Mouse (Mus musculus): Measurements from ENCODE around the gene Dao. TPM values are rescaled to one million over a fixed set of nuclear protein-coding genes. Genes with fewer than 3 reads are reported as not detected.
A peak's percentile ranks its signal among the peaks of the same experiment; 100 is the strongest.

The Dao gene
- polyA plus RNA-seq, 1 experiment from 2014 or later: not detected

DNA sequence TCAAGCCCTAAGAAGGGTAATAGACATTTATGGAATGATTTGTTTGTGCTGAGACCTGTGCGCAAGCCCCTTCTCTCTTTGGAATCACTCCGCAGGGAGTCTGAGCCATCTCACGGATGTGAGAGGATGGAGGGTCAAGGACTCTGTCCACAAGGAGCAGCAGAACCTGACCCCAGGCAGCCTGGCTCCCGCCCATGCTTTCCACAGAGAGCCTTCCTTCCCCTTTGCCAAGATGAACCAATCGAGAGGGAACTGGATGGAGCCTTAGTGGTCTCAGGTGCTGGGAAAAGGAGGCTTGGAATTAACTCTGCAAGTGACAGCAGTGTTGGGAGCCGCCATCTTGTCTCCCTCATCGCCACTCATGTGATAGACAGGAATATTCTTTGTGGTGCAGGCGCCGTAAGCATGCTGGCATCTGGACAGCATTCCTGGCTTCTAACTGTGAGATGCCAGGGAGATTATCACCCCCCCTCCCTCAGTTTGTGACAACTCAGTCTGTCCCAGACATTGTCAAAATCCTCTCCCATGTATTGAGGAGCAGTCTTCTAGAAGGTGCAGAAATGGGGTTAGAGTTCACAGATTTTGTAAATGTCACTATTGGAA is 53.7 kb downstream of the Dao start:
- H3K4me1 ChIP-seq: 0 out of 2 replicates have a peak, but pooled peaks cover 2% of the 10 kb centered on the region
- H3K27me3 ChIP-seq: no peaks in the 10 kb centered on the region
- no peak overlapping the region for H3K9ac ChIP-seq
- no peak for ATAC-seq
- no peak overlapping the region for H3K4me2 ChIP-seq
- no peak overlapping the region for H3K27ac ChIP-seq
- 74% methylated on average over 9 of the region's 9 CpGs for WGBS
- no peaks in the 10 kb centered on the region for H3K9me3 ChIP-seq (replicated peaks)
- H3K4me3 ChIP-seq: no peak overlapping the region
- H3K36me3 ChIP-seq (ENCODE audit: poor library complexity, severe bottlenecking): peaks cover 40% of the 10 kb centered on the region

- H3K4me2 ChIP-seq: no peak overlapping the region
- no peak overlapping the region for H3K27ac ChIP-seq
- H3K4me3 ChIP-seq: no peak overlapping the region
- H3K36me3 ChIP-seq (ENCODE audit: poor library complexity, severe bottlenecking): peaks cover 35% of the 10 kb centered on the region
- no peak overlapping the region for H3K9ac ChIP-seq
- no peaks in the 10 kb centered on the region for H3K4me1 ChIP-seq
- ATAC-seq: no peak
- WGBS: 53% methylated on average over 7 of the region's 7 CpGs
- H3K9me3 ChIP-seq (replicated peaks): no peaks in the 10 kb centered on the region
- H3K27me3 ChIP-seq: no peaks in the 10 kb centered on the region
Observed at GRCm38 (mm10) chr5:114061675-114062074, 58.2 kb downstream of the Dao start.

- Histone ChIP-seq H3K9ac (no peak overlapping the region), H3K9me3 (replicated peaks) (no peaks in the 10 kb centered on the region), H3K4me2 (no peak overlapping the region), H3K4me1 (no peaks in the 10 kb centered on the region), H3K27me3 (no peaks in the 10 kb centered on the region), H3K36me3 (ENCODE audit: poor library complexity, severe bottlenecking) (peaks cover 28% of the 10 kb centered on the region), H3K4me3 (no peak overlapping the region), H3K27ac (no peak overlapping the region)
- peak; percentile 45; the same call in 1 of the 2 replicates for ATAC-seq
- WGBS: 59% methylated on average over 4 of the region's 4 CpGs
Observed at GRCm38 (mm10) chr5:114063958-114064357, 60.5 kb downstream of the Dao start.

- no peaks in the 10 kb centered on the region for H3K9me3 ChIP-seq (replicated peaks)
- peaks cover 19% of the 10 kb centered on the region for H3K36me3 ChIP-seq (ENCODE audit: poor library complexity, severe bottlenecking)
- H3K4me1 ChIP-seq: no peaks in the 10 kb centered on the region
- no peak within 1 kb of the TSS for H3K9ac ChIP-seq
- no peak for ATAC-seq
- WGBS: 94% methylated on average over 6 of the region's 6 CpGs
- no peak within 1 kb of the TSS for H3K4me2 ChIP-seq
- H3K27me3 ChIP-seq: no peaks in the 10 kb centered on the region
- no peak within 1 kb of the TSS for H3K27ac ChIP-seq
- H3K4me3 ChIP-seq: no peak within 1 kb of the TSS
Observed at GRCm38 (mm10) chr5:114065161-114065560, 61.7 kb downstream of the Dao start, which contains the start of gene Usp30. TSS of gene Usp30 (plus strand) at chr5:114065461.

DNA sequence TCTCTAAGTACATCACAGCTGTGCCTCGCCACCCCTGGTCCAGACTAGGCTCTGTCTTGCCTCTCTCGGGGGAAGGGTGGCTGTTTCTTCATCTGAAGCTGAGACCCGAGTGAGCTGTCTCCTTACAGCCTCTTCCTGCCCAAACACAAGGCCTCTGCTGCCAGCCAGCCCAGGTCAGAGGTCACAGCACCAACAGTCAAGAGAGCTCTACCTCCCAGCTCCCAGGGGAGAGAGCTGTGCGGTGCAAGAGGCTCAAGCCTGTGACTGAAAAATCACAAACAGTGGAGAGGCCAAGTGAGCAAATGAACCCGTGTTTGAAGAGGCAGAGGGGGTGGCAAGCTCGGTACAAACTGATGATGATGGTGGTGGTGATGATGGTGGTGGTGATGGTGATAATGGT is 63.1 kb downstream of the Dao start:
- no peak overlapping the region for H3K4me2 ChIP-seq
- H3K4me3 ChIP-seq: no peak overlapping the region
- H3K9me3 ChIP-seq (replicated peaks): peaks cover 5% of the 10 kb centered on the region; the same call in 1 of the 2 replicates
- no peaks in the 10 kb centered on the region for H3K27me3 ChIP-seq
- ATAC-seq: no peak
- no peaks in the 10 kb centered on the region for H3K4me1 ChIP-seq
- H3K36me3 ChIP-seq (ENCODE audit: poor library complexity, severe bottlenecking): peaks cover 19% of the 10 kb centered on the region
- H3K9ac ChIP-seq: no peak overlapping the region
- WGBS: 51% methylated on average over 6 of the region's 6 CpGs
- H3K27ac ChIP-seq: no peak overlapping the region

- ATAC-seq: no peak
- Histone ChIP-seq H3K4me2 (no peak overlapping the region), H3K27ac (no peak overlapping the region), H3K9me3 (replicated peaks) (peaks cover 5% of the 10 kb centered on the region; the same call in 1 of the 2 replicates), H3K27me3 (no peaks in the 10 kb centered on the region), H3K9ac (no peak overlapping the region), H3K4me3 (no peak overlapping the region), H3K4me1 (no peaks in the 10 kb centered on the region), H3K36me3 (ENCODE audit: poor library complexity, severe bottlenecking) (peaks cover 18% of the 10 kb centered on the region)
- 76% methylated on average over 9 of the region's 9 CpGs for WGBS
Observed at GRCm38 (mm10) chr5:114067543-114067942, 64.0 kb downstream of the Dao start.

GRCm38 (mm10) chr5:114067982-114068381 is 64.5 kb downstream of the Dao start:
- Histone ChIP-seq H3K9me3 (replicated peaks) (peaks cover 5% of the 10 kb centered on the region; the same call in 1 of the 2 replicates), H3K4me3 (no peak overlapping the region), H3K36me3 (ENCODE audit: poor library complexity, severe bottlenecking) (peaks cover 13% of the 10 kb centered on the region), H3K27me3 (no peaks in the 10 kb centered on the region), H3K4me1 (no peaks in the 10 kb centered on the region), H3K27ac (no peak overlapping the region), H3K4me2 (no peak overlapping the region), H3K9ac (no peak overlapping the region)
- ATAC-seq: no peak
- WGBS: 80% methylated on average over 9 of the region's 9 CpGs

GRCm38 (mm10) chr5:114070858-114071257 is 67.4 kb downstream of the Dao start:
- Histone ChIP-seq H3K27me3 (no peaks in the 10 kb centered on the region), H3K4me2 (no peak overlapping the region), H3K4me3 (no peak overlapping the region), H3K9ac (no peak overlapping the region), H3K9me3 (replicated peaks) (peaks cover 5% of the 10 kb centered on the region; the same call in 1 of the 2 replicates), H3K36me3 (ENCODE audit: poor library complexity, severe bottlenecking) (no peaks in the 10 kb centered on the region), H3K4me1 (no peaks in the 10 kb centered on the region), H3K27ac (no peak overlapping the region)
- WGBS: 95% methylated on average over 4 of the region's 4 CpGs
- ATAC-seq: no peak

DNA sequence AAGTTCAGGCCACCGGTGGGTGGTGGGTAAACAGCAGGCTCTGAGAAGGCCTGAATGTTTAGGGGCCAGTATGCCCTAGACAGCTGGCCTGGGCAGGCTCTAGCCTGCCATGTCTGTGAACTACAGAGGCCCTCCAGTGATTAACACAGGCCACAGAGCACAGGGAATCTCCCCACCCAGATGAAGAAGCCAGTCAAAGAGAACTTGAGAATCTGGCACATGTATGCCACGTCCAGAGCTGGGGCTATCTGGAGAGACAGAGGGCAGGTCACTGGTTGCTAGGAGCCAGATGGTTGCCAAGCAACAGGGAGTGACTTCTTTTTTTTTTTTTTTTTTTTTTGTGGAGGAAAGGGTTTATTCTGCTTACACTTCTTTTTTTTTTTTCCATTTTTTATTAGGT is 68.8 kb downstream of the Dao start:
- Histone ChIP-seq H3K4me2 (no peak overlapping the region), H3K4me3 (no peak overlapping the region), H3K27me3 (no peaks in the 10 kb centered on the region), H3K36me3 (ENCODE audit: poor library complexity, severe bottlenecking) (no peaks in the 10 kb centered on the region), H3K9ac (no peak overlapping the region), H3K4me1 (no peaks in the 10 kb centered on the region), H3K9me3 (replicated peaks) (peaks cover 5% of the 10 kb centered on the region; the same call in 1 of the 2 replicates), H3K27ac (no peak overlapping the region)
- 53% methylated on average over 2 of the region's 2 CpGs for WGBS
- ATAC-seq: no peak

Other genes with a start within 250 kb of the Dao start
- gene Sart3, start 231.2 kb upstream of the Dao start, polyA plus RNA-seq (2015; fragmentation: Nextera tagmentation; extraction: Ambion mirVana): 57.2 and 59.9 TPM in 2 replicates
- gene Iscu, start 231.0 kb upstream of the Dao start, polyA plus RNA-seq (2015; fragmentation: Nextera tagmentation; extraction: Ambion mirVana): 97.3 and 104 TPM in 2 replicates
- gene Tmem119, start 203.2 kb upstream of the Dao start, polyA plus RNA-seq (2015; fragmentation: Nextera tagmentation; extraction: Ambion mirVana): 3.4 and 4.4 TPM in 2 replicates
- 0.40 and 0.62 TPM in 2 replicates for gene Selplg, start 171.1 kb upstream of the Dao start, polyA plus RNA-seq (2015; fragmentation: Nextera tagmentation; extraction: Ambion mirVana)
- gene Coro1c, start 94.9 kb upstream of the Dao start, polyA plus RNA-seq (2015; fragmentation: Nextera tagmentation; extraction: Ambion mirVana): 235 and 246 TPM in 2 replicates
- gene Ssh1, start 9.8 kb upstream of the Dao start, polyA plus RNA-seq (2015; fragmentation: Nextera tagmentation; extraction: Ambion mirVana): 12.0 and 13.9 TPM in 2 replicates
- 16.2 and 17.7 TPM in 2 replicates for gene Usp30, start 61.8 kb downstream of the Dao start, polyA plus RNA-seq (2015; fragmentation: Nextera tagmentation; extraction: Ambion mirVana)
- gene Svop, start 87.9 kb downstream of the Dao start, polyA plus RNA-seq (2015; fragmentation: Nextera tagmentation; extraction: Ambion mirVana): 52.2 and 57.1 TPM in 2 replicates
- 6.7 and 9.0 TPM in 2 replicates for gene Alkbh2, start 124.5 kb downstream of the Dao start, polyA plus RNA-seq (2015; fragmentation: Nextera tagmentation; extraction: Ambion mirVana)
- 45.3 and 46.6 TPM in 2 replicates for gene Ung, start 126.7 kb downstream of the Dao start, polyA plus RNA-seq (2015; fragmentation: Nextera tagmentation; extraction: Ambion mirVana)
- gene Acacb, start 142.8 kb downstream of the Dao start, polyA plus RNA-seq (2015; fragmentation: Nextera tagmentation; extraction: Ambion mirVana): 0.96 and 1.5 TPM in 2 replicates